Mouse (Mus musculus): ENCODE data around the gene Cdk5r2. TPM values are rescaled to one million over a fixed set of nuclear protein-coding genes. Genes with fewer than 3 reads are reported as not detected.

Cdk5r2 gene
- polyA plus RNA-seq, 1 experiment = not detected

- 4% methylated on average over 74 of the region's 74 CpGs for WGBS
- no peak for DNase-seq (ENCODE audit: low read depth in 1 of 2, low spot score in 2 of 2)
- no peak for TF ChIP-seq CTCF (IDR thresholded peaks at IDR 0.05; ENCODE audit: extremely low read depth, insufficient read depth, insufficient read length, insufficient replicate concordance)
- no peak for TF ChIP-seq POLR2A (IDR thresholded peaks at IDR 0.05; ENCODE audit: low read depth, low read length)
- Histone ChIP-seq H3K36me3 (ENCODE audit: control insufficient read depth, insufficient read depth, low read length) (no peaks in the 10 kb centered on the region), H3K4me1 (ENCODE audit: control insufficient read depth, insufficient read depth, insufficient read length) (peaks cover 2% of the 10 kb centered on the region; the same call in 1 of the 2 replicates), H3K27ac (ENCODE audit: insufficient read depth, low read length) (no peak overlapping the region), H3K27me3 (ENCODE audit: control insufficient read depth, insufficient read depth, low read length) (peaks cover 28% of the 10 kb centered on the region), H3K4me3 (ENCODE audit: extremely low read depth, insufficient read depth, insufficient read length) (no peak overlapping the region)
Measured at GRCm38 (mm10) chr1:74882055-74882734, 27.5 kb downstream of the Cdk5r2 start.

- Histone ChIP-seq H3K4me3 (ENCODE audit: extremely low read depth, insufficient read depth, insufficient read length) (no peak overlapping the region), H3K27ac (ENCODE audit: insufficient read depth, low read length) (no peak overlapping the region), H3K4me1 (ENCODE audit: control insufficient read depth, insufficient read depth, insufficient read length) (peaks cover 2% of the 10 kb centered on the region; the same call in 1 of the 2 replicates), H3K27me3 (ENCODE audit: control insufficient read depth, insufficient read depth, low read length) (peaks cover 28% of the 10 kb centered on the region), H3K36me3 (ENCODE audit: control insufficient read depth, insufficient read depth, low read length) (no peaks in the 10 kb centered on the region)
- no peak for TF ChIP-seq POLR2A (IDR thresholded peaks at IDR 0.05; ENCODE audit: low read depth, low read length)
- no peak for TF ChIP-seq CTCF (IDR thresholded peaks at IDR 0.05; ENCODE audit: extremely low read depth, insufficient read depth, insufficient read length, insufficient replicate concordance)
- no peak for DNase-seq (ENCODE audit: low read depth in 1 of 2, low spot score in 2 of 2)
- WGBS = 9% methylated on average over 8 of the region's 8 CpGs
Measured at GRCm38 (mm10) chr1:74882828-74883227, 28.1 kb downstream of the Cdk5r2 start.

GRCm38 (mm10) chr1:74883441-74883840 lies 28.7 kb downstream of the Cdk5r2 start:
- no peaks in the 10 kb centered on the region for H3K36me3 ChIP-seq (ENCODE audit: control insufficient read depth, insufficient read depth, low read length)
- H3K27me3 ChIP-seq (ENCODE audit: control insufficient read depth, insufficient read depth, low read length) = peaks cover 28% of the 10 kb centered on the region
- no peak for DNase-seq (ENCODE audit: low read depth in 1 of 2, low spot score in 2 of 2)
- 26% methylated on average over 5 of the region's 5 CpGs for WGBS
- TF ChIP-seq CTCF (IDR thresholded peaks at IDR 0.05; ENCODE audit: extremely low read depth, insufficient read depth, insufficient read length, insufficient replicate concordance) (no peak), POLR2A (IDR thresholded peaks at IDR 0.05; ENCODE audit: low read depth, low read length) (no peak)
- H3K27ac ChIP-seq (ENCODE audit: insufficient read depth, low read length) = no peak overlapping the region
- peaks cover 2% of the 10 kb centered on the region; the same call in 1 of the 2 replicates for H3K4me1 ChIP-seq (ENCODE audit: control insufficient read depth, insufficient read depth, insufficient read length)
- H3K4me3 ChIP-seq (ENCODE audit: extremely low read depth, insufficient read depth, insufficient read length) = no peak overlapping the region

- H3K4me1 ChIP-seq (ENCODE audit: control insufficient read depth, insufficient read depth, insufficient read length) = peaks cover 2% of the 10 kb centered on the region; the same call in 1 of the 2 replicates
- no peaks in the 10 kb centered on the region for H3K36me3 ChIP-seq (ENCODE audit: control insufficient read depth, insufficient read depth, low read length)
- no peak for DNase-seq (ENCODE audit: low read depth in 1 of 2, low spot score in 2 of 2)
- peaks cover 28% of the 10 kb centered on the region for H3K27me3 ChIP-seq (ENCODE audit: control insufficient read depth, insufficient read depth, low read length)
- no peak overlapping the region for H3K4me3 ChIP-seq (ENCODE audit: extremely low read depth, insufficient read depth, insufficient read length)
- no peak for TF ChIP-seq CTCF (IDR thresholded peaks at IDR 0.05; ENCODE audit: extremely low read depth, insufficient read depth, insufficient read length, insufficient replicate concordance)
- TF ChIP-seq POLR2A (IDR thresholded peaks at IDR 0.05; ENCODE audit: low read depth, low read length) = no peak
- no peak overlapping the region for H3K27ac ChIP-seq (ENCODE audit: insufficient read depth, low read length)
- 3% methylated on average over 57 of the region's 57 CpGs for WGBS
Measured at GRCm38 (mm10) chr1:74884196-74885141, 29.7 kb downstream of the Cdk5r2 start.

- Histone ChIP-seq H3K27me3 (ENCODE audit: control insufficient read depth, insufficient read depth, low read length) (peaks cover 28% of the 10 kb centered on the region), H3K4me3 (ENCODE audit: extremely low read depth, insufficient read depth, insufficient read length) (no peak within 1 kb of the TSS), H3K27ac (ENCODE audit: insufficient read depth, low read length) (no peak within 1 kb of the TSS), H3K36me3 (ENCODE audit: control insufficient read depth, insufficient read depth, low read length) (no peaks in the 10 kb centered on the region), H3K4me1 (ENCODE audit: control insufficient read depth, insufficient read depth, insufficient read length) (peaks cover 2% of the 10 kb centered on the region; the same call in 1 of the 2 replicates)
- TF ChIP-seq CTCF (IDR thresholded peaks at IDR 0.05; ENCODE audit: extremely low read depth, insufficient read depth, insufficient read length, insufficient replicate concordance) = no peak
- TF ChIP-seq POLR2A (IDR thresholded peaks at IDR 0.05; ENCODE audit: low read depth, low read length) = no peak
- 3% methylated on average over 42 of the region's 43 CpGs for WGBS
- DNase-seq (ENCODE audit: low read depth in 1 of 2, low spot score in 2 of 2) = no peak
Measured at GRCm38 (mm10) chr1:74885369-74886042, 30.8 kb downstream of the Cdk5r2 start, which contains the start of gene Fev. Gene Fev (minus strand): TSS chr1:74885419.

- no peak for DNase-seq (ENCODE audit: low read depth in 1 of 2, low spot score in 2 of 2)
- Histone ChIP-seq H3K4me1 (ENCODE audit: control insufficient read depth, insufficient read depth, insufficient read length) (no peaks in the 10 kb centered on the region), H3K36me3 (ENCODE audit: control insufficient read depth, insufficient read depth, low read length) (no peaks in the 10 kb centered on the region), H3K27ac (ENCODE audit: insufficient read depth, low read length) (no peak overlapping the region), H3K4me3 (ENCODE audit: extremely low read depth, insufficient read depth, insufficient read length) (no peak overlapping the region), H3K27me3 (ENCODE audit: control insufficient read depth, insufficient read depth, low read length) (no peaks in the 10 kb centered on the region)
- TF ChIP-seq CTCF (IDR thresholded peaks at IDR 0.05; ENCODE audit: extremely low read depth, insufficient read depth, insufficient read length, insufficient replicate concordance) = no peak
- no peak for TF ChIP-seq POLR2A (IDR thresholded peaks at IDR 0.05; ENCODE audit: low read depth, low read length)
- 11% methylated on average over 8 of the region's 8 CpGs for WGBS
Measured at GRCm38 (mm10) chr1:74891513-74891912, 36.8 kb downstream of the Cdk5r2 start.
